Mouse (Mus musculus) left cerebral cortex, adult 18-20 months (tissue): ENCODE data around the gene Srr. TPM values are rescaled to one million over a fixed set of nuclear protein-coding genes. Genes with fewer than 3 reads are reported as not detected.

ENCODE experiments used
- DNase-seq, 2 experiments: peaks; one replicate each; pipeline ENCODE4 v3.0.0; 2021 to 2022; ENCODE audit warnings: low spot score in 2 of 2, mixed read lengths in 1 of 2
- long read RNA-seq, 2 experiments: library from polyadenylated mRNA; stranded (forward); transcript quantifications; one replicate each; pipeline ENCODE4 v2.0.0; 2021
- total RNA-seq, 2 experiments: library from RNA; stranded (reverse); gene quantifications; 2 replicates each; pipeline ENCODE4 v1.2.3; 2021

Srr gene
- 10 to 100 TPM; 78.6 to 83.2 TPM for total RNA-seq
- long read RNA-seq, experiment 1, transcript Srr-201 (9 exons, 3,699 nt): minor isoform, 13 of 121 reads
- long read RNA-seq, experiment 1, transcript Srr-204 (8 exons, 3,183 nt): major isoform, 59 of 121 reads
- long read RNA-seq, experiment 1, partial matches to known transcripts: 7 of 121 reads
- long read RNA-seq, experiment 1, other reads (novel, unspliced or antisense): 42 of 121 reads
- long read RNA-seq, experiment 2, transcript Srr-201 (9 exons, 3,699 nt): minor isoform, 19 of 92 reads
- long read RNA-seq, experiment 2, transcript Srr-204 (8 exons, 3,183 nt): major isoform, 41 of 92 reads
- long read RNA-seq, experiment 2, partial matches to known transcripts: 2 of 92 reads
- long read RNA-seq, experiment 2, other reads (novel, unspliced or antisense): 30 of 92 reads

- peak; percentile 92 to 95 for DNase-seq
Measured at GRCm38 (mm10) chr11:74925577-74926387, at the start of gene Srr, which contains the start of gene Smg6. Gene Srr (minus strand): TSS chr11:74925948. Gene Smg6 (plus strand): TSS chr11:74925823.

DNA sequence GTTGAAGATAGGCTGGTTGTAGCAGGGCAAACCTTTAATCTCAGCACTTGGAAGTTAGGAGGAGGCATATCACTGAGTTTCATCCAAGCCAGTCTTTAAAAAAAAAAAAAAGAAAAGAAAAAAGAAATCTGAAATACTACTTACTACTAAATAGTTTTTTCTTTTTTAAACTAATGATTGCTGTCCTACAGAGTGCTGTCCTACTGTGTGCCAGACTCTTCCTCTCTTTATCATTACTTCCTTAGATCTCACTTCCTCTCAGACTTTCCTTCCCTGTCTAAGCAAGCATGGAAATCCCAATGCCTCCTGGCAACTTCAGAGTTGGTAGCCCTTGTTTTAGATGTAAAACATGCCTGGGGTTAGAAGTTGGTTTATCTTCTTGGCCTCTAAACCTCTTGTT, 48.9 kb upstream of the Srr start:
- DNase-seq: no peak

DNA sequence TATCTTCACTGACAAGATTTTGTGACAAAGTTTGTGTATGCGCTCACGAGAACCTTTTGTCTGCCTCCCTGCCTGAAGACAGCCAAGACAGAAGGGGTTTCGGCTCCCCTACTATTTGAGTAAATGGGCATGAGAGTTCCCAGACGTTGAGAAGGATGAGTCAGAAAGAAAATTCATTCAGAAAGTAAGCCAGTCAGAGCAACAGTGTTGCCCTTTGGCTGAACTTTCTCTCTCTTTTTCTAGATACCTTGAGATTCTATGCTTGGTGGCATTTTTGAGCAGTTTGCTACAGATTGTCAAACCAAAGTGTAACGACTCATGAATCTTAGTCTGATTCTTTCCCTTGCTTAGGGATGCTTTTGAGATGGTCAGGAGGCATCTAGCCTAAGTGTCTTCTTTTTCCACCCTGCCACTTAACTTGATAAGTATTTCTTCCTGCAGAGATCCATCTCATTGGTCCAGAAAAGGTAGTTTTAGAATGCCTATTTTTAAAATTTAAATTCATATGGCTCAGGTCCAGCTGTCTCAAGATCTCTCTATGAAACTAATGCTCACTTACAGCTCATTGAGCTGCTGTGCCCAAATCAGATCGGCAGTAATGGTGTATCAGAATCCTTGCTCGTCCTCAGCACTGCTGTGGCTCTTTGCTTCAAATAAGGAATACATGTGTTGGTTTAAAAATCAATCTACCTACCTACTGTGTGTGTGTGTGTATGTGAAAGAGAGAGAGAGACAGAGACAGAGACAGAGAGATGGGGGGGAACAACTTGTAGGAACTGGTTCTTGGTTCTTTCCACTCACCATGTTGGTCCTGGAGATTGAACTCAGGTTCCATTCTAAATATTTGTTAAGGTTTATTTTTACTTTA, 47.8 kb upstream of the Srr start:
- no peak for DNase-seq

- DNase-seq: no peak
Measured at GRCm38 (mm10) chr11:74965516-74965915, 39.8 kb upstream of the Srr start.

- peak in 1 of 2 experiments; percentile 6 for DNase-seq
Measured at GRCm38 (mm10) chr11:74962846-74963407, 37.2 kb upstream of the Srr start.

GRCm38 (mm10) chr11:74961953-74962352, 36.2 kb upstream of the Srr start:
- DNase-seq: no peak

DNA sequence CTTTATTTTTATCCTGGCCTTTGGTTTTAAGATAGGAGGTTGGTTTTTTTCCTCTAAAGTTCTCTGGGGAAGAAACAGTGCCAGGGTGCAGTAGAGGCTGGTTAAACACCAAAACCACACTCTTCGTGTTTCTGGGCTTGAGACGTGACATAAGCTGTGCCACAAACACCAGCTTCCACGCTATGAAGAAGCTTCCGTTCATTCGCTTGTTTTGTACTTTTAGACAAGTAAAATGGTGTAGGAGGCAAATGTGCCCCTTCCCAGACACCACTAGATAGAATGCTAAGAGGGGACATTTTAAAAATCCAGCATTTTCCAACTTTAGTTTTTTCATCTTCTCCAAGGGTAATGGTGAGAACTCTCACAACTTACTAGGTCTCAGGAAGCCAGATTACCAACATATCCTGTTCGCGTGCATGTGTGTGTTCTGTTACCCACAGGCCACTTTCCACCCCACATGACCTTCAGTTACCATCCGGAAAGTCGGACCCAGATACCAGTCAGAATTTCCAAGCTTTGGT, 34.3 kb upstream of the Srr start:
- no peak for DNase-seq

- no peak for DNase-seq
Measured at GRCm38 (mm10) chr11:74959501-74959900, 33.8 kb upstream of the Srr start.

- no peak for DNase-seq
Measured at GRCm38 (mm10) chr11:74957600-74957999, 31.9 kb upstream of the Srr start.

DNA sequence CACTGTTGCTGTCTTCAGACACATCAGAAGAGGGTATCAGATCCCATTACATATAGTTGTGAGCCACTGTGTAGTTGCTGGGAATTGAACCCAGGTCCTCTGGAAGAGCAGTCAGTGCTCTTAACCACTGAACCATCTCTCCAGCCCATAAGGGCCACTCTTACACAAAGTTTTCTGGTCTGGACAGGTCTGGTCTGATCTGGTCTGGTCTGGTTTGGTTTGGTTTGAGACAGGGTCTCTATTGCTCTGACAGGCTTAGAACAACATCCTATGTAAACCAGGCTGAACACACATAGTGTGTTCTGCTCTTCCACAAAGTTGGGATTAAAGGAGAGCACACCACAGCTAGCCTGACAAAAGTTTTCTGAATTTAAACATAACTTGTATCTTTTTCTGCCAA, 30.3 kb upstream of the Srr start:
- DNase-seq: no peak

GRCm38 (mm10) chr11:74954901-74955300, 29.2 kb upstream of the Srr start:
- DNase-seq: no peak

DNA sequence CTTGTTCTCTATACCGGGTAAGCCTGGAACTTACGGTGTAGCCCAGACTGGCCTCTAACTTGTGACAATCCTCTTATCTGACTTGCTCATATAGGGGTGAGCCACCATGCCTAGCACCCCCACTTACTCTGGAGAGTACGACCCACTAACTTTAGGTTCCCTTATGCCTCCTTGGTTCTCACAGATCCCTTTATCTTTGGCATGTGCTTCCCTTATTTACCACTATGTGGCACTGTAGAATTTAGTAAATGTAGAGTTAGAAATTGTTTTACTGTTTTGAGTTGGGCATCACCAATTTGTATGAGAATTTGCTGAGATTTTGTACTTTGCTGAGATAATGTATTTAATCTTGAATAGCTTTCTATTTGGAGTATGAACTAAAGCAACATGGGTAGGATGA, 20.6 kb upstream of the Srr start:
- DNase-seq: peak in 1 of 2 experiments; percentile 20

DNA sequence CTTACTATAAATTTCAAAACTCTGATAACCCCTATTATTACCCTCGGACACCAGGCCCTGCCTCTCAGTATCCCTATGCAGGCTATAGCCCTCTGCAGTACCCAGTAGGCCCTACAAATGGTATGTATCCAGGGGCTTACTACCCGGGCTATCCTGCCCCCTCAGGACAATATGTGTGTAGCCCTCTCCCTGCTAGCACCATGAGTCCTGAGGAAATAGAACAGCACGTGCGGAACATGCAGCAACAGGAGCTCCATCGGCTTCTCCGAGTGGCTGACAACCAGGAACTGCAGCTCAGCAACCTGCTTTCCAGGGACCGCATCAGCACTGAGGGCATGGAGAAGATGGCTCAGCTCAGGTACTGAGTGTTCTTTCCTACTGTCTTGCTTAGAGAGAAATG, 4.6 kb upstream of the Srr start:
- DNase-seq: no peak

DNA sequence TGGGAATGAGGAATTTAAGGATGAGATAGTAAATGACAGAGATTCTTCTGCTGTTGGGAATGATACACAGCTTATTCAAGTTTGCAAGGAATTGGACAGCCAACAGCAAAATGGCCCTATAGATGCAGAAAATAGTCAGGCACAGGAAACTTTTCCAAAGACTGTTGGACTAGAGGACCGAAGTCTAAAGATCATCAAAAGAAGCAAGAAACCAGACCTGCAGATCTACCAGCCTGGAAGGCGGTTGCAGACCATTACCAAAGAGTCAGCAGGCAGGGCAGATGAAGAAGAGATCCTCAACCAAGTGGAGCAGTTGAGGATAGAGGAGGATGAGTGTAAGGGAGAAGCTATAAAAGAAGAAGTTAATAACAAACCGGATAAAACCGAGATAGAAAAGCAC, 3.4 kb upstream of the Srr start:
- no peak for DNase-seq

GRCm38 (mm10) chr11:74927236-74927725, 1.5 kb upstream of the Srr start:
- DNase-seq: no peak

GRCm38 (mm10) chr11:74926388-74927005, 749 bp upstream of the Srr start:
- no peak for DNase-seq

DNA sequence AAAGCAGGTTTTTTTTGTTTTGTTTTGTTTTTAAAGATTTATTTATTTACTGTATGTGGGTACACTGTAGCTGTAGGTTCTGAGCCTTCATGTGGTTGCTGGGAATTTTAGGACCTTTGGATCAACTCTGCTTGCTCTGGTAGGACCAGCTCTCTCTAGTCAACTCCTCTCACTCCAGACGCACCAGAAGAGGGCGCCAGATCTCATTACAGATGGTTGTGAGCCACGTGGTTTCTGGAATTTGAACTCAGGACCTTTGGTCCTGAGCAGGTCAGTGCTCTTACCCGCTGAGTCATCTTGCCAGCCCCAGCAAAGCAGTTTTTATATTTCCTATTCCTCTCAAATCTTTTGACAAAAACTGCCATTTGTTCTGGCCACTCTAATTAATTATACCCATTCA, 1.6 kb downstream of the Srr start:
- no peak for DNase-seq

GRCm38 (mm10) chr11:74919249-74919648, 6.5 kb downstream of the Srr start:
- peak; percentile 17 to 34 for DNase-seq

DNA sequence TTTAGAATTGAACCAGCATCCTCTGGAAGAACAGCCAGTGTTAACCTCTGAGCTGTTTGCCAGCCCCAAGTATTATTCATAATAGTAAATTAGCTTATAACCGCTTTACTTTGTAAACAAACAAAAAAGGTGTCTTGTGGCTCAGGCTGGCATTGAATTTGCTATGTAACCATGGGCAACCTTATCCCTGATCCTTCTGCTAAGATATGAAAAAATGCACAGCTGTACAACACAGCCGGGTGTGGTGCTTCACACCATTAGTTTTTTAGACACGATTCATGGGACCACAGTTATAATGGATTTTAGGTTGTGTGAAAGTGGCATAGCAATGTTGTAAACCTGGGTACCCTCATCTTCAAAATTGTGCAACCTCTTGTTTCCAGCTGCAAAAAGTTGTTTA, 13.3 kb downstream of the Srr start:
- no peak for DNase-seq

- no peak for DNase-seq
Measured at GRCm38 (mm10) chr11:74909978-74910377, 15.8 kb downstream of the Srr start.
